Mouse (Mus musculus) midbrain, postnatal 0 days (tissue): ENCODE measurements around the gene H2-Q2. TPM values are rescaled to one million over a fixed set of nuclear protein-coding genes. Genes with fewer than 3 reads are reported as not detected.
"Not testable (repeated sequence)": the region's sequence is repeated elsewhere in the genome, so short reads cannot be mapped to it uniquely, and the experiment has no call there.

ENCODE experiments used
- ATAC-seq: fragments of 200-750 bp; cut with Nextera tagmentation; 2 replicates; pipeline ENCODE4 v1.8.0; 2017; ENCODE audit warnings: moderate number of reproducible peaks, mild to moderate bottlenecking, moderate TSS enrichment, moderate library complexity; ENCODE audit not compliant: low FRiP score
- DNase-seq: peaks from one replicate; pipeline ENCODE4 v3.0.0-alpha.2; 2015; ENCODE audit warnings: low spot score
- H3K27ac ChIP-seq: fragments of 300-500 bp; sonication (generic); 2 replicates; pipeline ENCODE4 v1.5.1; 2014; ENCODE audit warnings: low read depth, mild to moderate bottlenecking, low read length, mixed read lengths
- H3K27me3 ChIP-seq: fragments of 300-500 bp; sonication (generic); 2 replicates; pipeline ENCODE4 v1.6.1; 2014; ENCODE audit warnings: low read length, control low read depth, mixed read lengths; ENCODE audit not compliant: insufficient read depth
- H3K36me3 ChIP-seq: fragments of 300-500 bp; sonication (generic); 2 replicates; pipeline ENCODE4 v1.6.1; 2014; ENCODE audit warnings: low read length, control low read depth, mixed read lengths; ENCODE audit not compliant: insufficient read depth
- H3K4me1 ChIP-seq: fragments of 300-500 bp; sonication (generic); 2 replicates; pipeline ENCODE4 v1.6.1; 2014; ENCODE audit warnings: mild to moderate bottlenecking, control low read depth, antibody characterized with exemption, low read length, mixed read lengths; ENCODE audit not compliant: insufficient read depth
- H3K4me2 ChIP-seq: fragments of 300-500 bp; sonication (generic); 2 replicates; pipeline ENCODE4 v1.6.1; 2014; ENCODE audit warnings: low read depth, mild to moderate bottlenecking, low read length, mixed read lengths; ENCODE audit not compliant: poor library complexity, severe bottlenecking
- H3K4me3 ChIP-seq: fragments of 300-500 bp; sonication (generic); 2 replicates; pipeline ENCODE4 v1.5.1; 2014; ENCODE audit warnings: low read depth, mild to moderate bottlenecking, low read length, moderate library complexity
- H3K9ac ChIP-seq: fragments of 300-500 bp; sonication (generic); replicated peaks from 2 replicates; pipeline ENCODE4 v1.6.1; 2014; ENCODE audit warnings: mild to moderate bottlenecking, low read length, moderate library complexity, mixed read lengths; ENCODE audit not compliant: poor library complexity, severe bottlenecking
- H3K9me3 ChIP-seq: fragments of 300-500 bp; sonication (generic); 2 replicates; pipeline ENCODE4 v1.6.1; 2016; ENCODE audit warnings: low read length, control low read depth
- CTCF ChIP-seq: IDR thresholded peaks from 2 replicates; pipeline ENCODE4 v1.5.1; 2016; ENCODE audit warnings: antibody characterized with exemption, mild to moderate bottlenecking
- WGBS: fragments of 180-500 bp; shearing (Covaris S2); extraction: QIAGEN DNeasy Blood & Tissue Kit; methylation state at CpG from one replicate; pipeline ENCODE4 v1.1.7; 2014; 5-methylcytosine and 5-hydroxymethylcytosine counted together
- polyA plus RNA-seq: library from polyadenylated mRNA; unstranded; fragments of >200 nt; fragmentation: Nextera tagmentation; extraction: Ambion mirVana; gene quantifications from 2 replicates; pipeline ENCODE4 v1.2.1, GENCODE M21; 2015
- total RNA-seq: library from RNA; depleted of rRNA; stranded (reverse); fragments of >200 nt; gene quantifications from 2 replicates; pipeline ENCODE4 v1.2.3, GENCODE M21; 2014

Gene H2-Q2
- total and polyA plus RNA-seq, 2 experiments from 2014 or later, result 21.1 to 21.7 TPM

GRCm38 (mm10) chr17:35358763-35359469, 16.9 kb downstream of the H2-Q2 start:
- DNase-seq (no peak), ATAC-seq (no peak)
- H3K4me2 ChIP-seq, result peak overlapping the region; percentile 60
- H3K27ac ChIP-seq, result no peak overlapping the region
- H3K36me3 ChIP-seq, result no peaks in the 10 kb centered on the region
- H3K27me3 ChIP-seq, result no peaks in the 10 kb centered on the region
- peak overlapping the region; percentile 37 for H3K4me3 ChIP-seq
- H3K9ac ChIP-seq, result peak overlapping the region; percentile 44
- 9% methylated on average over 38 of the region's 38 CpGs for WGBS
- no peaks in the 10 kb centered on the region for H3K9me3 ChIP-seq
- H3K4me1 ChIP-seq, result no peaks in the 10 kb centered on the region; the same call in 1 of the 2 replicates
- no peak for TF ChIP-seq CTCF

GRCm38 (mm10) chr17:35359470-35359862, 17.4 kb downstream of the H2-Q2 start:
- peak overlapping the region; percentile 37 for H3K4me3 ChIP-seq
- H3K27me3 ChIP-seq, result no peaks in the 10 kb centered on the region
- no peaks in the 10 kb centered on the region for H3K36me3 ChIP-seq
- 22% methylated on average over 21 of the region's 21 CpGs for WGBS
- ATAC-seq (no peak), DNase-seq (no peak)
- H3K4me2 ChIP-seq, result peak overlapping the region; percentile 60
- no peak overlapping the region for H3K27ac ChIP-seq
- peak overlapping the region; percentile 44 for H3K9ac ChIP-seq
- H3K4me1 ChIP-seq, result no peaks in the 10 kb centered on the region; the same call in 1 of the 2 replicates
- H3K9me3 ChIP-seq, result no peaks in the 10 kb centered on the region
- TF ChIP-seq CTCF, result no peak

GRCm38 (mm10) chr17:35379369-35379728, 37.3 kb downstream of the H2-Q2 start, which contains the start of gene H2-Q4:
Gene H2-Q4, plus strand, starts transcription at chr17:35379617.
- 0 out of 2 replicates have a peak within 1 kb of the TSS, but pooled peaks have one; percentile 33 for H3K9ac ChIP-seq
- WGBS, result 1% methylated on average over 16 of the region's 16 CpGs
- H3K4me2 ChIP-seq, result peak within 1 kb of the TSS; percentile 91
- TF ChIP-seq CTCF, result no peak
- peaks cover 3% of the 10 kb centered on the region; the same call in 1 of the 2 replicates for H3K27me3 ChIP-seq
- H3K4me3 ChIP-seq, result peak within 1 kb of the TSS; percentile 46
- ATAC-seq, result peak; percentile 84
- H3K27ac ChIP-seq, result no peak within 1 kb of the TSS
- H3K9me3 ChIP-seq, result no peaks in the 10 kb centered on the region
- no peaks in the 10 kb centered on the region for H3K4me1 ChIP-seq
- DNase-seq, result peak; percentile 79
- no peaks in the 10 kb centered on the region for H3K36me3 ChIP-seq

GRCm38 (mm10) chr17:35379729-35380451, 37.8 kb downstream of the H2-Q2 start:
- H3K9me3 ChIP-seq, result no peaks in the 10 kb centered on the region
- WGBS, result 2% methylated on average over 61 of the region's 70 CpGs
- DNase-seq (no peak), ATAC-seq (peak; percentile 44; the same call in 1 of the 2 replicates)
- H3K27ac ChIP-seq, result no peak overlapping the region
- H3K36me3 ChIP-seq, result no peaks in the 10 kb centered on the region
- peak overlapping the region; percentile 46 for H3K4me3 ChIP-seq
- TF ChIP-seq CTCF, result no peak
- peak overlapping the region; percentile 91 for H3K4me2 ChIP-seq
- peaks cover 3% of the 10 kb centered on the region; the same call in 1 of the 2 replicates for H3K27me3 ChIP-seq
- 0 out of 2 replicates have a peak overlapping the region, but pooled peaks have one; percentile 33 for H3K9ac ChIP-seq
- no peaks in the 10 kb centered on the region for H3K4me1 ChIP-seq

- WGBS, result 8% methylated on average over 7 of the region's 7 CpGs
- DNase-seq, result peak; percentile 5
Measured at GRCm38 (mm10) chr17:35389796-35390195, 47.8 kb downstream of the H2-Q2 start.

GRCm38 (mm10) chr17:35392671-35393070, 50.6 kb downstream of the H2-Q2 start:
- not testable (repeated sequence) for H3K9me3 ChIP-seq, H3K4me2 ChIP-seq, DNase-seq, H3K9ac ChIP-seq, H3K27ac ChIP-seq, ATAC-seq, H3K4me1 ChIP-seq, H3K36me3 ChIP-seq, H3K4me3 ChIP-seq, H3K27me3 ChIP-seq
- whole genome bisulfite sequencing, result 83% methylated on average over 2 of the region's 2 CpGs

More at GRCm38 (mm10) chr17:35389796-35390195, 47.8 kb downstream of the H2-Q2 start:
- not testable (repeated sequence) for ATAC-seq, H3K9ac ChIP-seq, H3K4me2 ChIP-seq, H3K4me1 ChIP-seq, H3K27me3 ChIP-seq, H3K36me3 ChIP-seq, H3K4me3 ChIP-seq, H3K27ac ChIP-seq, H3K9me3 ChIP-seq
- TF ChIP-seq CTCF, result peak; percentile 66

- not testable (repeated sequence) for DNase-seq
- ATAC-seq, result peak; percentile 86
Measured at GRCm38 (mm10) chr17:35393864-35394800, 52.1 kb downstream of the H2-Q2 start.

More at GRCm38 (mm10) chr17:35393864-35394800, 52.1 kb downstream of the H2-Q2 start:
- not testable (repeated sequence) for H3K27ac ChIP-seq, H3K27me3 ChIP-seq, H3K9ac ChIP-seq, H3K36me3 ChIP-seq, H3K9me3 ChIP-seq, H3K4me1 ChIP-seq
- Histone ChIP-seq H3K4me3 (peak overlapping the region; percentile 13; the same call in 1 of the 2 replicates), H3K4me2 (peak overlapping the region; percentile 30; the same call in 1 of the 2 replicates)
- 2% methylated on average over 54 of the region's 75 CpGs for WGBS
